Comparison of ENCODE assay signal across 8 mouse cellular contexts in genomic region chr16:4541501-4542198, GRCm38 (mm10). TPM values are rescaled to one million over a fixed set of nuclear protein-coding genes. Genes with fewer than 3 reads are reported as not detected.
DNase-seq lines count a peak whose midpoint lies in the region; ATAC-seq and TF ChIP-seq lines count a peak whose summit lies in the region.

Gene Srl (minus strand): TSS chr16:4541816.

- H3K27ac ChIP-seq in hindbrain, embryonic 13.5 days: peak within 1 kb of the TSS; percentile 59; the same call in 1 of the 2 replicates

- H3K9me3 ChIP-seq in hindbrain, embryonic 13.5 days: no peaks in the 10 kb centered on the region

- peak; percentile 98 for DNase-seq in Patski (ENCODE audit: low read depth, low spot score)
- peak; percentile 97 to 99 for DNase-seq in cerebellum, postnatal 14 days
- peak; percentile 100 for DNase-seq in frontal cortex, postnatal 14 days (ENCODE audit: low spot score in 2 of 2)
- DNase-seq in layer of hippocampus, postnatal 25 days (ENCODE audit: extremely low spot score in 1 of 2, low spot score in 1 of 2): peak; percentile 95 to 97
- DNase-seq in lung, postnatal 25 days (ENCODE audit: low spot score): peak; percentile 100
- peak; percentile 100 for DNase-seq in retina, embryonic 14.5 days (ENCODE audit: low spot score)
- peak; percentile 99 for DNase-seq in thymus, postnatal 4 days

- H3K4me2 ChIP-seq in hindbrain, embryonic 13.5 days: peak within 1 kb of the TSS; percentile 56

- peak within 1 kb of the TSS; percentile 68 for H3K9ac ChIP-seq in hindbrain, embryonic 13.5 days

- peak; percentile 91 for ATAC-seq in Patski
- peak; percentile 97 for ATAC-seq in hindbrain, embryonic 13.5 days (ENCODE audit: low FRiP score)

- H3K27me3 ChIP-seq in Patski: no peaks in the 10 kb centered on the region
- H3K27me3 ChIP-seq in hindbrain, embryonic 13.5 days: no peaks in the 10 kb centered on the region

- peaks cover 14% of the 10 kb centered on the region for H3K4me1 ChIP-seq in hindbrain, embryonic 13.5 days (replicated peaks)

- POLR2A ChIA-PET in Patski (lab: Charles Lee): no interaction called here

- peaks cover 17% of the 10 kb centered on the region for H3K36me3 ChIP-seq in hindbrain, embryonic 13.5 days

- in situ Hi-C loops in Patski (cut with MboI; ENCODE audit: low pct_unique_long_range_greater_than_20kb): loop anchor here (5.0 to 25.0 kb wide), 2 partner anchors 234 to 479 kb away; no protein-coding TSS in a partner anchor

- H3K4me3 ChIP-seq in hindbrain, embryonic 13.5 days: peak within 1 kb of the TSS; percentile 45

- no peak for TF ChIP-seq CTCF in Patski (IDR thresholded peaks at IDR 0.05)

- CTCF ChIA-PET in Patski (lab: Charles Lee): interaction anchor here (0.7 to 3.1 kb wide), 11 partner anchors 9 to 246 kb away, joined by 3 to 41 read pairs (median 5); no protein-coding TSS in a partner anchor

- WGBS in hindbrain, embryonic 13.5 days: 1% methylated on average over 43 of the region's 43 CpGs

RNA-seq across cellular contexts. Expression of gene Srl, which starts in this region (rescaled TPM):
- polyA plus RNA-seq in Patski (2021): 2.0 TPM
- 24.6 and 27.0 TPM in 2 replicates for polyA plus RNA-seq in hindbrain, embryonic 13.5 days (2015; fragmentation: Nextera tagmentation; extraction: Ambion mirVana)
- total RNA-seq in layer of hippocampus, postnatal 25 days (2021): 10 to 100 TPM; 13.9 to 16.7 TPM

Comparison
In these comparisons a context has a peak if more than half of its experiments do, and no peak if none do; other contexts are left out.
1. Peak in every context shown above with its lines: DNase-seq, ATAC-seq, H3K4me3 ChIP-seq and H3K27ac ChIP-seq.